Mouse (Mus musculus) thymus, adult 2 months (tissue): ENCODE results near the gene Rcan2.

ENCODE experiments used
- CTCF ChIP-seq: fragments of 200-500 bp; IDR thresholded peaks from 2 replicates; pipeline ENCODE4 v1.5.1; 2012; ENCODE audit warnings: mild to moderate bottlenecking, control low read depth, low read length, moderate library complexity, borderline replicate concordance; ENCODE audit not compliant: control insufficient read depth, poor library complexity, insufficient read depth; ENCODE audit errors: extremely low read depth
- POLR2A ChIP-seq: fragments of 200-500 bp; IDR thresholded peaks from 2 replicates; pipeline ENCODE4 v1.6.1; 2012; ENCODE audit warnings: mild to moderate bottlenecking, low read length, control low read depth, moderate library complexity; ENCODE audit not compliant: control insufficient read depth, poor library complexity, insufficient read depth; ENCODE audit errors: extremely low read depth

- TF ChIP-seq CTCF (no peak), POLR2A (no peak)
These were observed 241.7 kb downstream of the Rcan2 start for GRCm38 (mm10) chr17:44042861-44043260.
